Mouse (Mus musculus) liver, embryonic 11.5 days (tissue): ENCODE data around the gene Igdcc4. TPM values are rescaled to one million over a fixed set of nuclear protein-coding genes. Genes with fewer than 3 reads are reported as not detected.
A peak's percentile ranks its signal among the peaks of the same experiment; 100 is the strongest.

Experiments used
- ATAC-seq: fragments of 200-750 bp; cut with Nextera tagmentation; replicated peaks from 2 replicates; pipeline ENCODE4 v1.8.0; 2017; ENCODE audit warnings: moderate number of reproducible peaks, mild to moderate bottlenecking, moderate TSS enrichment, moderate library complexity; ENCODE audit not compliant: low FRiP score
- DNase-seq: peaks from one replicate; pipeline ENCODE4 v3.0.0-alpha.2; 2017; ENCODE audit warnings: low spot score
- H3K27ac ChIP-seq: fragments of 300-500 bp; sonication (generic); 2 replicates; pipeline ENCODE4 v1.5.1; 2014; ENCODE audit warnings: mild to moderate bottlenecking, low read depth, low read length, control low read depth
- H3K27me3 ChIP-seq: fragments of 300-500 bp; sonication (generic); replicated peaks from 2 replicates; pipeline ENCODE4 v1.6.1; 2014; ENCODE audit warnings: low read length, mixed read lengths; ENCODE audit not compliant: control insufficient read depth, insufficient read depth
- H3K36me3 ChIP-seq: fragments of 300-500 bp; sonication (generic); 2 replicates; pipeline ENCODE4 v1.6.1; 2014; ENCODE audit warnings: mild to moderate bottlenecking, low read length, moderate library complexity, mixed read lengths; ENCODE audit not compliant: control insufficient read depth, insufficient read depth
- H3K4me1 ChIP-seq: fragments of 300-500 bp; sonication (generic); replicated peaks from 2 replicates; pipeline ENCODE4 v1.6.1; 2014; ENCODE audit warnings: low read length, mixed read lengths; ENCODE audit not compliant: control insufficient read depth, insufficient read depth
- H3K4me2 ChIP-seq: fragments of 300-500 bp; sonication (generic); 2 replicates; pipeline ENCODE4 v1.6.1; 2014; ENCODE audit warnings: mild to moderate bottlenecking, control low read depth, moderate library complexity
- H3K4me3 ChIP-seq: fragments of 300-500 bp; sonication (generic); 2 replicates; pipeline ENCODE4 v1.5.1; 2014; ENCODE audit warnings: low read depth, low read length, control low read depth
- H3K9ac ChIP-seq: fragments of 300-500 bp; sonication (generic); 2 replicates; pipeline ENCODE4 v1.6.1; 2014; ENCODE audit warnings: low read depth, low read length, control low read depth
- H3K9me3 ChIP-seq: fragments of 300-500 bp; sonication (generic); 2 replicates; pipeline ENCODE4 v1.6.1; 2016; ENCODE audit warnings: low read length, inconsistent platforms, mixed read lengths; ENCODE audit not compliant: control insufficient read depth
- whole genome bisulfite sequencing: fragments of 180-500 bp; shearing (Covaris S2); extraction: QIAGEN DNeasy Blood & Tissue Kit; methylation state at CpG from one replicate; pipeline ENCODE4 v1.1.7; 2014; 5-methylcytosine and 5-hydroxymethylcytosine counted together
- polyA plus RNA-seq: library from polyadenylated mRNA; unstranded; fragments of >200 nt; fragmentation: Nextera tagmentation; extraction: Ambion mirVana; gene quantifications from 2 replicates; pipeline ENCODE4 v1.2.1, GENCODE M21; 2014

Igdcc4 gene
- polyA plus RNA-seq, 1 experiment from 2014 or later = 15.0 TPM

DNA sequence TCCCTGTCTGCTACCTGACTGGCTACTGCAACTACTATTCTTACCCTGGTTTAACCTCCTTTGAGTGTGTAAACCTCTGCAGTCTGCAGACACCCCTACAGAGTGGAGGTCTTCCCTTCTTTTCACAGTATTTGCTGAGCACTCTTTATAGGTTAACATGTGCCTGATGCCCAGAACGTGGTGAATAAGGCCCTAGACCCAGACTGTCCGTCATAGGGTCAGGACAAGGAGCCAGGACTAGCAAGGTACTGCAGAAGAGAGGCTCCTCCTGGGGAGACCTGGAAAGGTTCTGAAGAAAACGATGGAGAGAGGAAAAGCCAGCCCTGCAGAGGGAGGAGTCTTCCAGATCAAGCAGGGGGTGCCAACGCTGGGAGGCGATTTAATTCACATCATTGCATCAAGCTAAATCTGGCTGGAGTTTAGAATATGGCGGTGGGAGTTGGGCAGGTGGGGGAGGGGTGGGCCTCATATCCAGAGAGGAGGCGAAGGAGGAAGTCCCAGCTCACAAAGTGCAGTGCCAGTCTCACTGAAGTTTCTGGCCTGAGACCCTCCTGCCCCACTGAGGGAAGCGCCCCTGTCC lies 2.0 kb downstream of the Igdcc4 start:
- Histone ChIP-seq H3K9ac (no peak overlapping the region; the same call in 1 of the 2 replicates), H3K27me3 (peaks cover 42% of the 10 kb centered on the region), H3K27ac (no peak overlapping the region), H3K4me2 (peak overlapping the region; percentile 98), H3K9me3 (0 out of 2 replicates have a peak, but pooled peaks cover 2% of the 10 kb centered on the region), H3K4me3 (peak overlapping the region; percentile 67), H3K36me3 (no peaks in the 10 kb centered on the region), H3K4me1 (peaks cover 14% of the 10 kb centered on the region)
- ATAC-seq = no peak
- no peak for DNase-seq
- 26% methylated on average over 8 of the region's 8 CpGs for WGBS

DNA sequence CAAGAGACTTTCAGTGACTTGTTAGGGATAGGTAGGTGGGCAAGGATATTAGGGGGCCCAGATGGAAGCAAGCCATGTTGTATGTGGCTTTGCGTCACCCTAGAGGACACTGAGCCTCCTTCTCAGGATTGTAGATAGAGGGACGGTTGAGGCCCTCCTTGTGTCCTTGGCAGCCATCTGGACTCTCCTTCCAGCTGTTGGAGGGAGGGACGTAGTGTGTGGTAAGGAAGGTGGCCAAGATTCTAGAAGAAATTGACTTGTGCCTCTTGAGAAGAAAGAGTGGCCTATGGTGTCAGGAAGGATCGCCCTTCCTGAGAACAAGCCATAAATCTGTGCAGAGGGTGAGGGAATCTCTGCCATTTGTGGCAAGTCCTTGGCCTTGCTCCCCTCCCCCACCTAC lies 5.5 kb downstream of the Igdcc4 start:
- WGBS = 79% methylated on average over 4 of the region's 4 CpGs
- Histone ChIP-seq H3K27me3 (peaks cover 48% of the 10 kb centered on the region), H3K4me3 (no peak overlapping the region)

GRCm38 (mm10) chr9:65107893-65108292 lies 6.6 kb downstream of the Igdcc4 start:
- Histone ChIP-seq H3K36me3 (no peaks in the 10 kb centered on the region), H3K9me3 (no peaks in the 10 kb centered on the region), H3K27me3 (peaks cover 38% of the 10 kb centered on the region), H3K27ac (no peak overlapping the region), H3K4me2 (no peak overlapping the region), H3K4me3 (no peak overlapping the region), H3K4me1 (peaks cover 12% of the 10 kb centered on the region), H3K9ac (no peak overlapping the region)
- ATAC-seq = no peak
- 83% methylated on average over 1 of the region's 1 CpGs for WGBS
- DNase-seq = no peak

More for the DNA sequence above, 5.5 kb downstream of the Igdcc4 start:
- H3K9me3 ChIP-seq = no peaks in the 10 kb centered on the region
- ATAC-seq = no peak
- H3K9ac ChIP-seq = no peak overlapping the region
- DNase-seq = no peak
- peaks cover 14% of the 10 kb centered on the region for H3K4me1 ChIP-seq
- H3K27ac ChIP-seq = no peak overlapping the region
- no peaks in the 10 kb centered on the region for H3K36me3 ChIP-seq
- H3K4me2 ChIP-seq = no peak overlapping the region

- peaks cover 9% of the 10 kb centered on the region for H3K4me1 ChIP-seq
- peak overlapping the region; percentile 48 for H3K9ac ChIP-seq
- 15% methylated on average over 24 of the region's 24 CpGs for WGBS
- DNase-seq (no peak), ATAC-seq (no peak)
- peak overlapping the region; percentile 54 for H3K4me2 ChIP-seq
- no peaks in the 10 kb centered on the region for H3K36me3 ChIP-seq
- peak overlapping the region; percentile 53 for H3K27ac ChIP-seq
- no peaks in the 10 kb centered on the region for H3K9me3 ChIP-seq
- peak overlapping the region; percentile 14; the same call in 1 of the 2 replicates for H3K4me3 ChIP-seq
- H3K27me3 ChIP-seq = peaks cover 26% of the 10 kb centered on the region
These were observed 8.1 kb downstream of the Igdcc4 start for GRCm38 (mm10) chr9:65109132-65110072.

DNA sequence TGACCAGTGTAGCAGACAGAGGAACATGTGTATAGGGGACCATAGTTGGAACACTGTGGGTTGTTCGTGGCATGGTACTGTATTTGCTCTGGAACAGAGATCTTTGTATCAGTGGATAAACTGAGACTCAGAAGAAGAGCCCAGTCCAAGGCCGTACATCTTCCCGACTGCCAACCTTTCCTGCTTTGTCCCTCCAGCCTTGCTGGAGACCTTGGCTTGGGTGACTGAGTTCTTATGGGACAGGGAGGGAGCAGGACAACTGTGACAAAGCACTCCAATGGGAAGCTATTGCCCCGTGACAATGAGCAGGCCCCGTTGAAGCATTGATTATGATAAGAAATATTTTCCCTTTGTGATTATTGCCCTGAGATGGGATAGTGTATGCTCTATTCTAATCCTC lies 10.4 kb downstream of the Igdcc4 start:
- Histone ChIP-seq H3K4me1 (peaks cover 6% of the 10 kb centered on the region), H3K9ac (no peak overlapping the region), H3K9me3 (no peaks in the 10 kb centered on the region), H3K4me3 (no peak overlapping the region), H3K27me3 (peaks cover 26% of the 10 kb centered on the region), H3K4me2 (no peak overlapping the region), H3K27ac (no peak overlapping the region), H3K36me3 (no peaks in the 10 kb centered on the region)
- ATAC-seq (no peak), DNase-seq (no peak)
- 80% methylated on average over 5 of the region's 5 CpGs for WGBS

DNA sequence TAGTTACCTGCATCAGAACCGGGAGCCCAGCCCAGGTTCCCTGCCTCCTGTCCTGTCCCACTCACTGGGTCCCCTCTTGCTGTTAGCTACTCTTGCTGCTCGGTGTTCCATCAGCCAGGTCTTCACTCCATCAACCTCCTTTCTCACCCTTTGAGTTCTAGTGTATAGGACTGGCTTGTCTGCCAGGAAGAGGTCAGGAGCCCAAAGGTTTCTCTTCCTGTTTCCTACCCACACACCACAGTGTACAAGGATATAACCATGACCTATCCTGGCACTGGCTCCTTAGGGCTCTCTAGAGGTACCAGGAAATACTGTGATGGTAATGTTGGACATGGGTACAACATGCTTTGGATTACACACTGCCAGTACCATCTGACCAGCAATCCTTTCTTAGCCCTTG lies 12.4 kb downstream of the Igdcc4 start:
- no peak for DNase-seq
- H3K9ac ChIP-seq = no peak overlapping the region
- no peak overlapping the region for H3K27ac ChIP-seq
- peaks cover 6% of the 10 kb centered on the region for H3K4me1 ChIP-seq
- ATAC-seq = no peak
- H3K27me3 ChIP-seq = peaks cover 16% of the 10 kb centered on the region
- no peaks in the 10 kb centered on the region for H3K9me3 ChIP-seq
- H3K4me2 ChIP-seq = no peak overlapping the region
- 69% methylated on average over 2 of the region's 2 CpGs for WGBS
- H3K36me3 ChIP-seq = 0 out of 2 replicates have a peak, but pooled peaks cover 2% of the 10 kb centered on the region
- H3K4me3 ChIP-seq = no peak overlapping the region

DNA sequence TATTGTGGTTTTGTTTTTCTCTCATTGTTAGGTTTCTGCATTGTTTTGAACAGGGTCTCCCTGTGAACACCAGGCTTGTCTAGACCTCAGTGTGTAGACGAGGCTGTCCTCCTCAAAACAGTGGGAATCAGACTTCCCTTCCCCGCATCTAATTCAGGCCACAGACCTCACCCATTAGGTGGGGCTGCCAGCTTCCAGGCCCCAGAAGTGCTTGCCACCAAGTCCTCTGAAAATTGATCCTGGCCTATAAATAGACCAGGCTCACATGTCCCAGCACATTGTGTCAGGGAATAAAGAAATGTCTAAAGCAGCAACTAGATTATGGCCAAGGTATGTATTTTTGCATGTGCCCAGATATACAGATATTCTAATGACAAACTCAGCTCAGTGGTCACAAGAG lies 14.6 kb downstream of the Igdcc4 start:
- no peak for DNase-seq
- H3K9ac ChIP-seq = no peak overlapping the region
- H3K4me1 ChIP-seq = no peaks in the 10 kb centered on the region
- H3K27ac ChIP-seq = no peak overlapping the region
- H3K27me3 ChIP-seq = peaks cover 2% of the 10 kb centered on the region; the same call in 1 of the 2 replicates
- H3K9me3 ChIP-seq = no peaks in the 10 kb centered on the region
- no peak overlapping the region for H3K4me2 ChIP-seq
- no peak for ATAC-seq
- WGBS = 68% methylated on average over 2 of the region's 2 CpGs
- 0 out of 2 replicates have a peak, but pooled peaks cover 2% of the 10 kb centered on the region for H3K36me3 ChIP-seq
- H3K4me3 ChIP-seq = no peak overlapping the region

- no peak for ATAC-seq
- H3K27ac ChIP-seq = no peak overlapping the region
- H3K36me3 ChIP-seq = 0 out of 2 replicates have a peak, but pooled peaks cover 2% of the 10 kb centered on the region
- no peak for DNase-seq
- H3K4me1 ChIP-seq = no peaks in the 10 kb centered on the region; the same call in 1 of the 2 replicates
- 64% methylated on average over 2 of the region's 2 CpGs for WGBS
- no peak overlapping the region for H3K9ac ChIP-seq
- no peaks in the 10 kb centered on the region for H3K9me3 ChIP-seq
- H3K4me3 ChIP-seq = no peak overlapping the region
- peaks cover 12% of the 10 kb centered on the region for H3K27me3 ChIP-seq
- H3K4me2 ChIP-seq = no peak overlapping the region
These were observed 16.2 kb downstream of the Igdcc4 start for GRCm38 (mm10) chr9:65117516-65117915.
